In genomic region chr19:59280841-59281240, GRCm38 (mm10) we compare ENCODE assay signal across 25 mouse cellular contexts. TPM values are rescaled to one million over a fixed set of nuclear protein-coding genes. Genes with fewer than 3 reads are reported as not detected.
DNase-seq lines count a peak whose midpoint lies in the region; TF ChIP-seq lines count a peak whose summit lies in the region.
"Had no signal": no experiment of that assay in that cellular context is flagged by ENCODE, and none has a peak within 500 bp of the region (broad histone marks: within the 10 kb centered on the region; RNA-seq: fewer than 3 reads in every experiment).

No protein-coding gene starts in this region.

- DNase-seq in heart, embryonic 10.5 days (ENCODE audit: low spot score) = peak; percentile 71
- DNase-seq in heart, adult 2 months = no peak
- peak; percentile 28 for DNase-seq in layer of hippocampus, adult 9-11 months
- no peak for DNase-seq in layer of hippocampus, postnatal 10 days (ENCODE audit: low spot score in 2 of 2)
- peak; percentile 52 for DNase-seq in fibroblast of lung, adult 2 months (ENCODE audit: low read depth)
- no peak for DNase-seq in right cerebral cortex, postnatal 4 days
- DNase-seq in adrenal gland, adult (ENCODE audit: inconsistent age in 2 of 2, low spot score in 1 of 2) = no peak
- DNase-seq: adrenal gland, postnatal 10 days; B cell, adult 2 months; cerebellum, adult 8-10 months; cerebellum, postnatal 36 days; embryo, embryonic 11 days; kidney, postnatal 36 days; liver; lung, postnatal 36 days; spleen, adult 18-20 months; thymus, postnatal 14 days had no signal

- H3K4me3 ChIP-seq in heart, embryonic 10.5 days = no peak overlapping the region
- H3K4me3 ChIP-seq in heart, adult 2 months = no peak overlapping the region
- H3K4me3 ChIP-seq: embryonic facial prominence, embryonic 15.5 days; kidney, embryonic 15.5 days; liver, embryonic 15.5 days; lung, embryonic 15.5 days; megakaryocyte, embryonic 14.5 days; midbrain, embryonic 13.5 days had no signal

- TF ChIP-seq EP300 in heart, adult 2 months (IDR thresholded peaks at IDR 0.05; ENCODE audit: insufficient read depth, low read depth, low read length) = no peak

- 0 out of 2 replicates have a peak, but pooled peaks cover 3% of the 10 kb centered on the region for H3K4me1 ChIP-seq in heart, embryonic 10.5 days
- H3K4me1 ChIP-seq in heart, adult 2 months (ENCODE audit: control insufficient read depth, insufficient read depth, low read length) = no peaks in the 10 kb centered on the region
- H3K4me1 ChIP-seq: embryonic facial prominence, embryonic 15.5 days; kidney, embryonic 15.5 days; liver, embryonic 15.5 days; lung, embryonic 15.5 days; midbrain, embryonic 13.5 days had no signal

- no peaks in the 10 kb centered on the region for H3K27me3 ChIP-seq in heart, embryonic 10.5 days (ENCODE audit: insufficient read depth, poor library complexity, severe bottlenecking)
- H3K27me3 ChIP-seq in heart, adult 2 months (ENCODE audit: control insufficient read depth, insufficient read depth, low read length) = no peaks in the 10 kb centered on the region
- H3K27me3 ChIP-seq: CH12.LX; embryonic facial prominence, embryonic 15.5 days; kidney, embryonic 15.5 days; liver, embryonic 15.5 days; lung, embryonic 15.5 days; megakaryocyte, embryonic 14.5 days; midbrain, embryonic 13.5 days had no signal

- no peaks in the 10 kb centered on the region for H3K9me3 ChIP-seq in heart, embryonic 10.5 days
- H3K9me3 ChIP-seq: embryonic facial prominence, embryonic 15.5 days; kidney, embryonic 15.5 days; liver, embryonic 15.5 days; lung, embryonic 15.5 days had no signal

- H3K27ac ChIP-seq in heart, embryonic 10.5 days = no peak overlapping the region
- H3K27ac ChIP-seq in heart, adult 2 months = no peak overlapping the region
- H3K27ac ChIP-seq: embryonic facial prominence, embryonic 15.5 days; hindbrain, embryonic 14.5 days; kidney, embryonic 15.5 days; liver, embryonic 15.5 days; lung, embryonic 15.5 days; midbrain, embryonic 13.5 days had no signal

- H3K79me2 ChIP-seq in heart, adult 2 months (replicated peaks; ENCODE audit: control insufficient read depth, insufficient read depth, low read length) = no peaks in the 10 kb centered on the region

- TF ChIP-seq POLR2A in heart, adult 2 months (IDR thresholded peaks at IDR 0.05; ENCODE audit: insufficient read depth, low read depth, low read length) = no peak

- H3K9ac ChIP-seq in heart, adult 2 months (ENCODE audit: low read depth, low read length) = no peak overlapping the region
- H3K9ac ChIP-seq: embryonic facial prominence, embryonic 15.5 days; hindbrain, embryonic 14.5 days; kidney, embryonic 15.5 days; liver, embryonic 15.5 days; lung, embryonic 15.5 days; midbrain, embryonic 13.5 days had no signal

- H3K36me3 ChIP-seq in heart, embryonic 10.5 days = peaks cover 7% of the 10 kb centered on the region; the same call in 1 of the 2 replicates
- H3K36me3 ChIP-seq in heart, adult 2 months (ENCODE audit: control insufficient read depth, insufficient read depth, low read length) = no peaks in the 10 kb centered on the region
- H3K36me3 ChIP-seq: embryonic facial prominence, embryonic 15.5 days; liver, embryonic 15.5 days; lung, embryonic 15.5 days; midbrain, embryonic 13.5 days had no signal

- no peak for TF ChIP-seq CTCF in heart, adult 2 months (IDR thresholded peaks at IDR 0.05)

- intact Hi-C loops in heart, adult 2 months (cut with DNase I) = no loop called here

RNA-seq across cellular contexts. Expression of gene Slc18a2, which starts 20.1 kb away (rescaled TPM):
- 9.0 and 10.1 TPM in 2 replicates for polyA plus RNA-seq in heart, embryonic 10.5 days (2016; fragmentation: Nextera tagmentation; extraction: Ambion mirVana)
- total RNA-seq in heart, adult 2 months (2021) = under 1 TPM; 0.80 to 0.94 TPM
- polyA plus RNA-seq in heart, adult 2 months (2012; rRNA removed) = 0.61 and 0.94 TPM in 2 replicates
- 1 to 10 TPM; 6.8 to 8.2 TPM for total RNA-seq in layer of hippocampus, postnatal 10 days (2021)

RNA-seq across cellular contexts. Expression of gene Rps12-ps3, which starts 41.2 kb away (rescaled TPM):
- 7.2 and 8.9 TPM in 2 replicates for polyA plus RNA-seq in heart, embryonic 10.5 days (2016; fragmentation: Nextera tagmentation; extraction: Ambion mirVana)
- total RNA-seq in heart, adult 2 months (2021) = 100 to 1,000 TPM; 251 to 301 TPM
- polyA plus RNA-seq in heart, adult 2 months (2012; rRNA removed) = 728 and 927 TPM in 2 replicates
- total RNA-seq in layer of hippocampus, postnatal 10 days (2021) = 100 to 1,000 TPM; 422 to 439 TPM

Comparison
In these comparisons a context has a peak if more than half of its experiments do, and no peak if none do; other contexts are left out.
1. DNase-seq: peak in heart, embryonic 10.5 days (single experiment), layer of hippocampus, adult 9-11 months (single experiment) and fibroblast of lung, adult 2 months (single experiment); none in heart, adult 2 months (0 of 2), layer of hippocampus, postnatal 10 days (0 of 2), right cerebral cortex, postnatal 4 days (single experiment) and adrenal gland, adult (0 of 2).
2. RNA of gene Slc18a2, which starts 20.1 kb away (total RNA-seq): 6.8 to 8.2 TPM in layer of hippocampus, postnatal 10 days; 0.80 to 0.94 TPM in heart, adult 2 months; every median in the first group is over 4 times any median in the second.